Mouse (Mus musculus) ZHBTc4 (cell line): ENCODE results near the gene Zfp583.
"Not testable (repeated sequence)": the region's sequence is repeated elsewhere in the genome, so short reads cannot be mapped to it uniquely, and the experiment has no call there.

Experiments
- DNase-seq: peaks from one replicate; pipeline ENCODE4 v3.0.0-alpha.2; 2011; ENCODE audit warnings: low read depth, low spot score

Zfp583 gene

DNA sequence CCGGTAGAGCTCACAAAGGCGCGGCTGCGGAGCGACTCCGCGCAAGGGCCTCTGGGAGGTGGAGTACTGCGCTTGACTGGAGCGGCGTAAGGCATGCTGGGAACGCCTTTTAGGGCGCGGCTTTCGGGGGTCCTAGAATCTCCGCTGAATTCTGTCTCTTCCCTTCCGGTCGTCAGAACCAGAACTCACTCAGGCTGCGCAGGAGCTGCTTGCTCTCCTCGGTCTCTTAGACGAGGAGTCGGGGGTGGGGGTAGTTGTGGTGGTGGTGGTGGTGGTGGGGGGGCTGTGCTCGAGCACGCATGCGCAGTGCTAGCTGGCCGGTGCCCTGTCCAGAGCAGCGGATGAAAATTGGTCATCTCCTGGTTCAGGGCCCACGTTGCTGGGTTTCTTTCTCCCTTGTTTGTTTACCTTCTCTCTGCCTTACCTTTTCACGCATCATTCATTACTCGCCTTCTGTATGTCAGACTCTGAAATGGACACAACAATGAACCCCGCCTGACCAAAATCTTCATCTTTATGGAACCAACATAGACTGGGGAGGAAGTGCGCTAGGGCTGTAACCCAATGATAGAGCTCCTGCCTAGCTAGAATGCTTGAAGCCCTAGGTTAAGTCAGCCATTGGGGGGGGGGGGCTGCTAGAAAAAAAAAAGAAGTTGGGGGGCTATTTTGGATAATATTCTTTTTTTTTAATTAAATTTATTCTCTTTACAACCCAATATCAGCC, at the start of gene Zfp583:
TSS of gene Zfp583 (minus strand) at position 53 of the 724 bp plus-strand sequence.
- DNase-seq = peak; percentile 94

DNA sequence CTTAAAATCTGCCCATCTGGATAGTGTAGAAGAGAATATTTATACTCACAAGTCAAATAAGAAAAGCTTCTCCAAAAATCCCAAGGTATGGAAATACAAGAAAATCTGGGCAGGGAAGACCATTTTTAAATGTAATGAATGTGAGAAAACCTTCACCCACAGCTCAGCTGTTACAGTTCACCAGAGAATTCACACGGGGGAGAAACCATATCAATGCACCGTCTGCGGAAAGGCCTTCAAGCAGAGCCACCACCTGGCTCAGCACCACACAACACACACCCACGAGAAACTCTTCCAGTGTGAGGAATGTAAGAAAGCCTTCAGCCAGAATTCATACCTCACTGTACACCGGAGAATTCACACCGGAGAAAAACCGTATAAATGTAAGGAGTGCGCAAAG, 47.4 kb upstream of the Zfp583 start:
- DNase-seq = no peak

- no peak for DNase-seq
Measured at GRCm38 (mm10) chr7:6372993-6373392, 41.9 kb upstream of the Zfp583 start.

- DNase-seq = no peak
Measured at GRCm38 (mm10) chr7:6369460-6369859, 38.4 kb upstream of the Zfp583 start.

DNA sequence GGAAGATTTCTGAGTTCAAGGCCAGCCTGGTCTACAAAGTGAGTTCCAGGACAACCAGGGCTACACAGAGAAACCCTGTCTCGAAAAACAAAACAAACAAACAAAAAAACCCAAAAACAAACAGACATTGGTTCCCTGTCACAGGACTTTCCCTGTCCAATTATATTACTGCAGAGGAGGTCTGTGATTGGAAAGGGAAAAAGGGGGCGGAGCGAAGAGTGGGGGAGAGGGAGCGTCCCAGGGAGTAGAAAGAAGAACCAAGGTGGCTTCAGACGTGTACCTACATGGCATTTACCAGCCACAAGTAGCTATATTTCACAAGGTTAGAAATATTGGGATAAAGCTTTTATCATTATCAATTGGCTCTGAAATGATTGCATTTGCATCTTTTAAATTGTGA, 37.1 kb upstream of the Zfp583 start:
- peak; percentile 63 for DNase-seq

DNA sequence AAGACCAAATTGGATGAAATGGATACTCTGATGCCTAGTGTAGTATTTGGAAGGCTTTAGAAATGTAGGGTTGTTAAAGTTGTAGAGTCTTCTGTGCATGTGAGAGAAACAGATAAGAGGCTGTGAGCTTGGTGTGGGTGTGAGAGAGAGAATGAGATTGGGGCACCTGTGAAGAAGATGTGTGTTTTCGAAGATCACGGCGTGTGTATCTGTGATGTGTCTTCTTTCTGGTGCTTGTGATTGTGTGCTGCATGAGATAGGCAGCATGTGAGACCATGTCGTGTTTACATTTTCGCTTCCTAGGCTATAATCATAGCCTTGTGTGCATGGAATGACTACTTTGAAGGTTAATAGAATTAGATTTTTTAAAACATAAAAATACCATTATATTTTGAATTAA, 36.1 kb upstream of the Zfp583 start:
- DNase-seq = no peak

DNA sequence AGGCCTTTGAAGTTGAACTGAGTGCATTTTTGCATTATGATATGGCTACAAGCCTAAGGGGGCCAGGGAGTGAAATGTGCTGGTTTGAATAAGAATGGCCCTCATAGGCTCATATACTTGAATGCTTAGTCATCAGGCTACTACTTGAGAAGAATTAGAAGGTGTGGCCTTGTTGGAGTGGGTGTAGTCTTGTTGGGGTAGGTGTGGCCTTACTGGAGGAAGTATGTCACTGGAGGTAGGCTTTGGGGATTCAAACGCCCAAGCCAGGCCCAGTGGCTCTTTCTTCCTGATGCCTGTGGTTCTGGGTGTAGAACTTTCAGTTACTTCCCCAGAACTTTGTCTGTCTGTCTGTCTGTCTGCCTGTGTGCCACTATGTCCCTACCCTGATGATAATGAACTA, 33.7 kb upstream of the Zfp583 start:
- peak; percentile 73 for DNase-seq

DNA sequence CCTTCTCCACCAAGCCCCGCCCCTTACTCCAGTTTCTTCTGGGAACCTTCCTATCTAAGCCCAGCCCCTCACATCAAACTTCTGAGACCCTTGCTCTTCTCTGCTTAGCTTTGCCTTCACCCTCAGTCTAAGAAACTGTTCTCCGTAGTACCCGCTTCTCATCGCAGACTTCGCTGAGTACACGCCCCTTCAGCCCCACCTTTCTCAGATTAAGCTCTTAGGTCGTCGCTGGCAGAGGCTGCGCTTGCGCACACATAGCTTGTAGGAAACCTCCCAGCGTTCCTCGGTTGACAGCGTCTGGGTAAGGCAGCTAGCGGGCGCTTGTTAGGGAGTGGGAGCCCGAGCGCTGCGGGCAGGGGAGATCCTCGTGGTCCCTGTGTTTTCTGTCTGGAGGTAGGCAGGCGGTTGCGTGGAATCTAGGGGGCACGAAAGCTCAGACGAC, 32.0 kb upstream of the Zfp583 start, which contains the start of gene Zfp78:
TSS of gene Zfp78 (plus strand) at position 234 of the 442 bp plus-strand sequence.
- DNase-seq = peak; percentile 97

- peak; percentile 99 for DNase-seq
Measured at GRCm38 (mm10) chr7:6362268-6363046, 31.4 kb upstream of the Zfp583 start.

DNA sequence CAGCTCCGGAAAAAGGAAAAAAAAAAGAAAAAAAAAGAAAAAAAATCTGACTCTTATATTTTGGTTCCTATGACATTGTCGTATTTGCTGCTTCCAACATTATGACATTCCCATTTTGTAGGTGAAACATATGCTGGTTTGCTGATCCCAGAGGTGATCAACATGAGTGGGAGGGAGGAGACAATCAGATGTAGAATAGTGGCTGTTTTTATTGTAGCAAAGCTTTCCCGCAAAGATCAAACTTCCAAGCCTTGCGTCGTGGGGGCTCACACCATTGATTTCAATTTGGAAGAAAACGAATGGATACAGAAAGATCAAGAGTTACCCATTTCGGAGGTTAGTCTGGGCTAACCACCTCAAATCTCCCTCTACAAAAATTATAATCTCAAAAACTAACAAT, 30.7 kb upstream of the Zfp583 start:
- no peak for DNase-seq

- no peak for DNase-seq
Measured at GRCm38 (mm10) chr7:6360477-6361060, 29.5 kb upstream of the Zfp583 start.

GRCm38 (mm10) chr7:6358937-6359590, 28.0 kb upstream of the Zfp583 start:
- peak; percentile 62 for DNase-seq

GRCm38 (mm10) chr7:6358121-6358520, 27.0 kb upstream of the Zfp583 start:
- no peak for DNase-seq

DNA sequence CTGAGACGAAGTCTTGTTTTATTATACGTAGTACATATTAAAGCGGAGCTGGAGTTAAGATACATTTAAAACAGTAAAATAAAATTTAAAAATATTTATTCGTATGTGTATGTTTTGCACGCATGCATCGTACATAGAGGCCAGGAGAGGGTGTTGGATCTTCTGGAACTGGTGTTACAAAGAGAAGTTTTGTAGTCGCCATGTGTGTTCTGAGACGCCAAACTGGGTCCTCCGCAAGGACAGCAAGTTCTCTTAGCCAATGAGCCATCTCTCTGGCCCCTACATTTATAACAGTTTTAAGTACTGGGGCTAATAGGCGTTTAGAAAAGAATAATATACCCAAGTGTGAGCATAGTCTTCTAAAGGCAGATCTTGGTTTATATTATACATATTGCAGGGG, 13.0 kb upstream of the Zfp583 start:
- no peak for DNase-seq

DNA sequence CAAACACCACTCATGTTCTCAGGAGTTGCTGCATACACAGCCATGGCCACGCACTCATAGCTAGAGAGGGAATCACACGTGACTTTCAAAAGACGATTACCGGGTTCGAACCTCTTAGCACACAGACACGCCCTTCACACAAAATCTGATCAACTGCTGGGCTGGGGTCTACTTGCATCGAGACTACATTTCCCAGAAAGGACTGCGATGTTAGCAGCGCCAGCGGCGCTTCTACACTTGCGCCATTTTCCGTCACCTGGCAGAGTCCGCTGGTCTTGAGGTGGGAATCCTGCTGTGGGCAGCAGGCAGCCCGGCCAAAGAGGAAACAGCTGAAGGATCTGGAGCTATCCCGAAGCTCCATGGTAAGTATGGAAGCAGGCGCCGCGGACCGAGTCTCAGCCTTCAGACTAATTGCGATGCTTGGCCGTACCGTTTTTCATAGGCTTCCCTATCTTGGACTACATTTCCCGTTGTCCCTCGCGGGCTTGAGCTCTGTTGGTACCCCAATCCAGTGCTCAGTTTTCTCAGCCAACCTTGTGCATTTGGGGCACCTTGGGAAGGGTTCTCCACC, 12.5 kb upstream of the Zfp583 start, which contains the start of gene Gm3854:
TSS of gene Gm3854 (plus strand) at position 259 of the 571 bp plus-strand sequence.
- DNase-seq = peak; percentile 89

DNA sequence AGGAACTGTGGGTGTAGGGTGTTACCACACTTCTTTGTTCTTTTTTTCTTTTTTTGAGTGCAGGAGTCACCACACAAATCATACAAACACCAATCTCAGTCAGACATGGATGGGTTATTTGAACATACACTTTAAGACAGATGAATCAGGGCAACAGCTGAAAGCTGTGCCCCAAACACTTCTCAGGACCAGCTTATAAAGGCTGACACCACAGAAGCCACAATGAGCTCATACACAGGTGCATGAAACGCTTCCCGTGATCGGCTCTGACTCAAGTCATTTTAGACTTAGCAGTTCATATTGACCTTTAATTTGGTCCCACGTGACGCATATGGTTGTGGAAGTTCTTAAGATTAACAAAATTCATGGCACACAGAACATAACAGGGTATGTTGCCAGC, 8.8 kb upstream of the Zfp583 start:
- no peak for DNase-seq

- no peak for DNase-seq
Measured at GRCm38 (mm10) chr7:6330458-6331232, 440 bp downstream of the Zfp583 start.

DNA sequence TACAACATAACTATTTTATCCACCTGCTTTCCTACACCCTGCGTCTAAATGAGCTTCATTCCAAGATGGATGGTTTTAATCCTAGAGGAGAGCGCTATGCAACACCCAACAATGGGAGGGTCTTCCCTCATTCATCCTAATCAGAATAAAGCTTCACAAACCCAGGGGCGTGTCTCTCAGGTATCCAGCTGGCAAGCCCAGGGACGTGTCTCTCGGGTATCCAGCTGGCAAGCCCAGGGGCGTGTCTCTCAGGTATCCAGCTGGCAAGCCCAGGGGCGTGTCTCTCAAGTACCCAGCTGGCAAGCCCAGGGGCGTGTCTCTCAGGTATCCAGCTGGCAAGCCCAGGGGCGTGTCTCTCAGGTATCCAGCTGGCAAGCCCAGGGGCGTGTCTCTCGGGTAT, 30.3 kb downstream of the Zfp583 start:
- DNase-seq = peak; percentile 22

DNA sequence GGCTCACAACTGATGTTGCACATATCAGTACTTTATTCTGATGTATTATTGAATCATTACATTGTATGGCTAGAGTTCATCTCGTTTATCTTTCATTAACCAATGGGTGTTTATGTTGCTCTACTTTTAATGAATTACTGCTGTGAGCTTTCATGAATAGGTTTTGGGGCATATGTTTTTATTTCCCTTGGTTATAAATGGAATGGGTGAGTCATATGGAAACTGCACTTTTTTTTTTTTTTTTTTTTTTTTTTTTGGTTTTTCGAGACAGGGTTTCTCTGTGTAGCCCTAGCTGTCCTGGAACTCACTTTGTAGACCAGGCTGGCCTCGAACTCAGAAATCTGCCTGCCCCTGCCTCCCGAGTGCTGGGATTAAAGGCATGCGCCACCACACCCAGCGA, 40.0 kb downstream of the Zfp583 start:
- DNase-seq = not testable (repeated sequence)

- peak; percentile 41 for DNase-seq
Measured at GRCm38 (mm10) chr7:6286921-6287531, 44.1 kb downstream of the Zfp583 start.
